Comparison of ENCODE assay signal across 8 mouse cellular contexts in genomic region chr3:69004055-69004436, GRCm38 (mm10). TPM values are rescaled to one million over a fixed set of nuclear protein-coding genes. Genes with fewer than 3 reads are reported as not detected.
DNase-seq lines count a peak whose midpoint lies in the region; ATAC-seq and TF ChIP-seq lines count a peak whose summit lies in the region.

No protein-coding gene starts in this region.

- 1% methylated on average over 7 of the region's 7 CpGs for WGBS in lung, postnatal 0 days
- 2% methylated on average over 7 of the region's 7 CpGs for WGBS in limb, embryonic 12.5 days
- 1% methylated on average over 7 of the region's 7 CpGs for WGBS in olfactory bulb, adult 2 months

- H3K4me1 ChIP-seq in lung, postnatal 0 days (ENCODE audit: insufficient read depth, low read depth, low read length) = peaks cover 7% of the 10 kb centered on the region; the same call in 1 of the 2 replicates
- peaks cover 37% of the 10 kb centered on the region for H3K4me1 ChIP-seq in erythroblast, embryonic 14.5 days (ENCODE audit: control insufficient read depth)
- H3K4me1 ChIP-seq in limb, embryonic 12.5 days (replicated peaks) = peaks cover 13% of the 10 kb centered on the region
- H3K4me1 ChIP-seq in olfactory bulb, adult 2 months (ENCODE audit: control insufficient read depth, insufficient read depth, low read length) = peaks cover 5% of the 10 kb centered on the region; the same call in 1 of the 2 replicates

- H3K4me2 ChIP-seq in lung, postnatal 0 days (replicated peaks; ENCODE audit: low read depth, low read length) = peak overlapping the region; percentile 55
- peak overlapping the region; percentile 56 for H3K4me2 ChIP-seq in limb, embryonic 12.5 days

- no peaks in the 10 kb centered on the region for H3K36me3 ChIP-seq in lung, postnatal 0 days (ENCODE audit: insufficient read depth, low read length)
- H3K36me3 ChIP-seq in erythroblast, embryonic 14.5 days (ENCODE audit: control insufficient read depth) = peaks cover 64% of the 10 kb centered on the region
- no peaks in the 10 kb centered on the region for H3K36me3 ChIP-seq in limb, embryonic 12.5 days

- H3K27me3 ChIP-seq in lung, postnatal 0 days (replicated peaks; ENCODE audit: insufficient read depth, low read length) = no peaks in the 10 kb centered on the region
- no peaks in the 10 kb centered on the region for H3K27me3 ChIP-seq in erythroblast, embryonic 14.5 days (ENCODE audit: control insufficient read depth)
- no peaks in the 10 kb centered on the region for H3K27me3 ChIP-seq in limb, embryonic 12.5 days

- peak; percentile 41 for DNase-seq in lung, postnatal 0 days (ENCODE audit: low spot score)
- no peak for DNase-seq in lung, postnatal 36 days
- no peak for DNase-seq in gastrocnemius, adult 8-10 months (ENCODE audit: low spot score in 2 of 2)
- no peak for DNase-seq in urinary bladder, adult 2 months (ENCODE audit: low spot score)
- no peak for DNase-seq in layer of hippocampus, postnatal 36 days

- no peak overlapping the region; the same call in 1 of the 2 replicates for H3K9ac ChIP-seq in lung, postnatal 0 days (replicated peaks; ENCODE audit: low read depth)
- peak overlapping the region; percentile 57 for H3K9ac ChIP-seq in limb, embryonic 12.5 days (replicated peaks)

- peak overlapping the region; percentile 97 for H3K4me3 ChIP-seq in lung, postnatal 0 days (ENCODE audit: low read depth, low read length)
- H3K4me3 ChIP-seq in erythroblast, embryonic 14.5 days (replicated peaks) = peak overlapping the region; percentile 90
- peak overlapping the region; percentile 98 for H3K4me3 ChIP-seq in limb, embryonic 12.5 days (replicated peaks)
- H3K4me3 ChIP-seq in olfactory bulb, adult 2 months (ENCODE audit: insufficient read depth, low read depth, low read length) = peak overlapping the region; percentile 57

- TF ChIP-seq CTCF in lung, postnatal 0 days (IDR thresholded peaks at IDR 0.05) = peak; percentile 44
- no peak for TF ChIP-seq CTCF in olfactory bulb, adult 2 months (IDR thresholded peaks at IDR 0.05; ENCODE audit: insufficient read depth, low read depth, low read length)

- no peak for ATAC-seq in lung, postnatal 0 days
- 0 out of 2 replicates have a peak, but pooled peaks have one; percentile 3 for ATAC-seq in limb, embryonic 12.5 days (ENCODE audit: insufficient number of reproducible peaks, insufficient read depth, low FRiP score, low TSS enrichment, low read depth)

- TF ChIP-seq EP300 in lung, postnatal 0 days (IDR thresholded peaks at IDR 0.05) = no peak

- no peak overlapping the region for H3K27ac ChIP-seq in lung, postnatal 0 days (ENCODE audit: low read length)
- peak overlapping the region; percentile 60 for H3K27ac ChIP-seq in limb, embryonic 12.5 days
- H3K27ac ChIP-seq in olfactory bulb, adult 2 months (ENCODE audit: insufficient read depth, low read depth, low read length) = peak overlapping the region; percentile 71

- no peaks in the 10 kb centered on the region for H3K9me3 ChIP-seq in lung, postnatal 0 days (ENCODE audit: low read length)
- peaks cover 4% of the 10 kb centered on the region for H3K9me3 ChIP-seq in erythroblast, embryonic 14.5 days (ENCODE audit: control insufficient read depth, low read length)
- H3K9me3 ChIP-seq in limb, embryonic 12.5 days = no peaks in the 10 kb centered on the region

- TF ChIP-seq POLR2A in olfactory bulb, adult 2 months (IDR thresholded peaks at IDR 0.05; ENCODE audit: insufficient read depth, low read depth, low read length) = no peak

RNA-seq across cellular contexts. Expression of gene Ift80, which starts 0.3 kb away (rescaled TPM):
- polyA plus RNA-seq in lung, postnatal 0 days (2015; fragmentation: Nextera tagmentation; extraction: Ambion mirVana) = 5.9 and 8.9 TPM in 2 replicates
- 0.20 and 0.41 TPM in 2 replicates for polyA plus RNA-seq in erythroblast, embryonic 14.5 days (2012)
- 21.9 and 23.2 TPM in 2 replicates for polyA plus RNA-seq in limb, embryonic 12.5 days (2016; fragmentation: Nextera tagmentation; extraction: Ambion mirVana)
- polyA plus RNA-seq in olfactory bulb, adult 2 months (2012; ENCODE audit: insufficient read depth, insufficient read length, low replicate concordance, missing spikeins) = not detected in 2 replicates
- 1 to 10 TPM; 2.1 to 4.3 (median 3.4) TPM for total RNA-seq in gastrocnemius, adult 8-10 months (2022)
- 9.5 and 10.2 TPM in 2 replicates for polyA plus RNA-seq in urinary bladder, adult 2 months (2012; rRNA removed)
- 10 to 100 TPM; 26.0 to 28.4 TPM for total RNA-seq in layer of hippocampus, postnatal 36 days (2021)

RNA-seq across cellular contexts. Expression of gene Smc4, which starts 0.5 kb away (rescaled TPM):
- polyA plus RNA-seq in lung, postnatal 0 days (2015; fragmentation: Nextera tagmentation; extraction: Ambion mirVana) = 74.2 and 86.6 TPM in 2 replicates
- polyA plus RNA-seq in erythroblast, embryonic 14.5 days (2012) = 17.0 and 17.3 TPM in 2 replicates
- polyA plus RNA-seq in limb, embryonic 12.5 days (2016; fragmentation: Nextera tagmentation; extraction: Ambion mirVana) = 187 and 188 TPM in 2 replicates
- polyA plus RNA-seq in olfactory bulb, adult 2 months (2012; ENCODE audit: insufficient read depth, insufficient read length, low replicate concordance, missing spikeins) = 213 and 386 TPM in 2 replicates
- 1 to 10 TPM; 3.6 to 4.7 (median 4.2) TPM for total RNA-seq in gastrocnemius, adult 8-10 months (2022)
- 11.8 and 15.6 TPM in 2 replicates for polyA plus RNA-seq in urinary bladder, adult 2 months (2012; rRNA removed)
- total RNA-seq in layer of hippocampus, postnatal 36 days (2021) = 1 to 10 TPM; 6.9 to 7.5 TPM

RNA-seq across cellular contexts. Expression of gene Trim59, which starts 40.5 kb away (rescaled TPM):
- 11.1 TPM in 2 replicates for polyA plus RNA-seq in lung, postnatal 0 days (2015; fragmentation: Nextera tagmentation; extraction: Ambion mirVana)
- polyA plus RNA-seq in erythroblast, embryonic 14.5 days (2012) = 3.3 and 9.0 TPM in 2 replicates
- polyA plus RNA-seq in limb, embryonic 12.5 days (2016; fragmentation: Nextera tagmentation; extraction: Ambion mirVana) = 175 and 194 TPM in 2 replicates
- not detected in 2 replicates for polyA plus RNA-seq in olfactory bulb, adult 2 months (2012; ENCODE audit: insufficient read depth, insufficient read length, low replicate concordance, missing spikeins)
- under 1 TPM; 0.17 to 0.36 (median 0.24) TPM for total RNA-seq in gastrocnemius, adult 8-10 months (2022)
- polyA plus RNA-seq in urinary bladder, adult 2 months (2012; rRNA removed) = 2.8 TPM in 2 replicates
- total RNA-seq in layer of hippocampus, postnatal 36 days (2021) = 10 to 100 TPM; 11.6 to 14.3 TPM
